Mouse (Mus musculus): Measurements from ENCODE around the gene Cbx8. TPM values are rescaled to one million over a fixed set of nuclear protein-coding genes. Genes with fewer than 3 reads are reported as not detected.

Cbx8 gene
- polyA plus RNA-seq, 1 experiment from 2014 or later: 8.5 TPM

DNA sequence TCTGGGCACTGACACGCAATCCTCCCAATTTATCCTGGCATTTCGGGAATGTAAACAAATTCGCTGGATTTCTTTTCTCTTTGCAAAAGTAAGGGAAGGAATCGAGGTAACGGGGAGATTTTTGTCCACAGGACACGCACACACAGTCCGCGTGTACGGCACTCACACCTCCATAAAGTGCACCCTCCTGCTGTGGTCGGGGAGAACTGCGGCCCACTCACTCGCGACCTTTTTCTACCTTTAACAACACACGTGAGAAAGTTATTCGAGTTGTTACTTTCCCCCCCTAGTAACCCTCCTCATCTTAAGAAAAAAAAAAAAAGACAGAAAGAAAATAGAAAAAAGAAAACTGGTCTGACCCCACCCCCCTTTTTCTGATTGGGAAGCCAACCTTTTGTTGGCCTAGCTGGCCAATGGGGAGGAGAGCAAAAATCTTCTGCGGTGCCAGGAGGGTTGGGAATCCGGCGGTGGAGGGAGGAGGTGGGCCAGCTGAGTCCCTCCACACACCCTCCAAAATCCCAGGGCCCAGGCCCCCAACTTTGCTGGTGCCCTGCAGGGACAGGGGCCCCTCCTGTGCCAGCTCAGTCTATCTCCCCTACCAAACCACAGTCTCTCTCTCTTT, 2.9 kb downstream of the Cbx8 start:
- Histone ChIP-seq H3K9me3 (replicated peaks; ENCODE audit: control insufficient read depth, low read length, poor library complexity, severe bottlenecking) (no peaks in the 10 kb centered on the region), H3K36me3 (ENCODE audit: control insufficient read depth, insufficient read depth, low read length) (0 out of 2 replicates have a peak, but pooled peaks cover 5% of the 10 kb centered on the region), H3K27ac (ENCODE audit: low read length) (no peak overlapping the region), H3K27me3 (ENCODE audit: control insufficient read depth, insufficient read depth, low read depth, low read length) (peaks cover 31% of the 10 kb centered on the region), H3K9ac (ENCODE audit: low read depth, low read length) (no peak overlapping the region), H3K4me1 (ENCODE audit: control insufficient read depth, insufficient read depth, low read length) (peaks cover 53% of the 10 kb centered on the region), H3K4me2 (ENCODE audit: low read length) (peak overlapping the region; percentile 64), H3K4me3 (ENCODE audit: low read depth, low read length) (peak overlapping the region; percentile 39)
- ATAC-seq: no peak
- 18% methylated on average over 18 of the region's 18 CpGs for WGBS

DNA sequence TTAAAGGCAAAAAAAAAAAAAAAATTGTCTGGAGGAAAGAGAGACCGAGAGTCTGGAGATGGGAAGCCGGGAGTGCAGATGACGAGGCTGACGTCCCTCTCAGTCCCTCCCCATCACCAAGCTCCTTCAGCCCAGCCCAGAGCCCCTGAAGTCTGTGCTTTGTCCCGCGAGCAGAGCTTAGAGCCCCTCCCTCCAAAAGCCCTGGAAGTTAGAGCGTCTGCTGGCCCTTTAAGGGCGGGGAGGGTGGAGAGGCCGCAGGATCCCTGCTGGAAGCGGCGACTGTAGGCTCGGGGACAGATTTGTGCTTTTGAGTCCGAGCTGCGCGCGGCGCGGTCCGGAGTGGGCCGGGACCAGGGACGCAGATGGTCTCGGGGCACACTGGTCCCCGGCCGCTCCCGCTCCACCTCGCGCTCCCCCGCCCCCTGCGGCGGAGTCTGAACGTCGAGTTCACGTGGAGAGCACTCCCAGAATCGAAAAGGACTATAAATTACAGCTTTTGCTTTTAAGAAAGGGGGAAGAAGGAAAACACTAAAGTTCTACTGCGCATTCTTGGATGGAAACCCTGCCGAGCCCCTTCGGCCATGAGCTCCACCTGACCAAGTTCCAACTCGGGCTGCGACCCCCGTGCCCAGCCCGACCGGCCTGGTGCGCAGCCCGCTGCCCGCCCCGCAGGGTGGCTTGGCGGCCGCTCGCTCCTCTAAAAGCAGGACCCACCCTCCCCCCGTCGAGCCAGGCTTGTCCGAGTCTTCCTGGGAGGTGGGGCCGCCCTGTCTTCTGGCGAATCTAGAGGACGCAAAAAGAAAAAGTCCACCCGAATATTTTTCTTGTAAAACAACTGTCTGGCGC, 3.6 kb downstream of the Cbx8 start:
- peaks cover 31% of the 10 kb centered on the region for H3K27me3 ChIP-seq (ENCODE audit: control insufficient read depth, insufficient read depth, low read depth, low read length)
- WGBS: 6% methylated on average over 57 of the region's 57 CpGs
- H3K9me3 ChIP-seq (replicated peaks; ENCODE audit: control insufficient read depth, low read length, poor library complexity, severe bottlenecking): no peaks in the 10 kb centered on the region
- H3K4me1 ChIP-seq (ENCODE audit: control insufficient read depth, insufficient read depth, low read length): peaks cover 53% of the 10 kb centered on the region
- no peak for ATAC-seq
- peak overlapping the region; percentile 64 for H3K4me2 ChIP-seq (ENCODE audit: low read length)
- H3K4me3 ChIP-seq (ENCODE audit: low read depth, low read length): peak overlapping the region; percentile 39
- H3K27ac ChIP-seq (ENCODE audit: low read length): no peak overlapping the region
- 0 out of 2 replicates have a peak, but pooled peaks cover 5% of the 10 kb centered on the region for H3K36me3 ChIP-seq (ENCODE audit: control insufficient read depth, insufficient read depth, low read length)
- H3K9ac ChIP-seq (ENCODE audit: low read depth, low read length): peak overlapping the region; percentile 55

GRCm38 (mm10) chr11:119036447-119036846, 4.3 kb downstream of the Cbx8 start:
- H3K9me3 ChIP-seq (replicated peaks; ENCODE audit: control insufficient read depth, low read length, poor library complexity, severe bottlenecking): no peaks in the 10 kb centered on the region
- H3K27me3 ChIP-seq (ENCODE audit: control insufficient read depth, insufficient read depth, low read depth, low read length): peaks cover 31% of the 10 kb centered on the region
- 0 out of 2 replicates have a peak, but pooled peaks cover 5% of the 10 kb centered on the region for H3K36me3 ChIP-seq (ENCODE audit: control insufficient read depth, insufficient read depth, low read length)
- no peak overlapping the region for H3K9ac ChIP-seq (ENCODE audit: low read depth, low read length)
- 12% methylated on average over 15 of the region's 15 CpGs for WGBS
- H3K4me3 ChIP-seq (ENCODE audit: low read depth, low read length): no peak overlapping the region
- H3K4me2 ChIP-seq (ENCODE audit: low read length): no peak overlapping the region
- ATAC-seq: no peak
- no peak overlapping the region for H3K27ac ChIP-seq (ENCODE audit: low read length)
- peaks cover 47% of the 10 kb centered on the region for H3K4me1 ChIP-seq (ENCODE audit: control insufficient read depth, insufficient read depth, low read length)

DNA sequence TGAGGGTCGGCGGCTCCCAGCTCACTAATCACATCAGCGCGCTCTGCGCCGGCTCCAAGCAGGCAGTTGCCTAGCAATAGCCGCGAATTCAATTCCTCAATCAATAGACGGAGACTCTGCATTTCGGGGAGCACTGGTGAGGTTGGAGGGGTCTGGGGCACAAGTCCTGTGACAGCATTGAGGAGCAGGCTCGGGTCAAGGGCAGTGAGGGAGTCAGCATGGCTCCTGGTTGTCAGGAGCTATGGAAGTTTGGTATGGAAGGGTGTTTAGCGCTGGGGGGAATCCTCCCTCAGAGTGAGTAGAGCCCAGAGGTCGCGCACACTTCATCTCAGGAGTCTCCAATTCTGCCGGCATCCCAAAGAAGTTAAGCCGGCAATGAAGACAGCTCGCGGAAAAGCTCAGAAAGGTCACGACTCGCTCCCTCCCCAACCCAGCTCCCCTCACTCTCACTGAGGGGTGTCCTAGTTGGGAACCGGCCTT, 5.0 kb downstream of the Cbx8 start:
- 5% methylated on average over 21 of the region's 21 CpGs for WGBS
- ATAC-seq: no peak
- peak overlapping the region; percentile 8 for H3K4me3 ChIP-seq (ENCODE audit: low read depth, low read length)

GRCm38 (mm10) chr11:119035094-119035685, 5.6 kb downstream of the Cbx8 start:
- Histone ChIP-seq H3K4me2 (ENCODE audit: low read length) (peak overlapping the region; percentile 20; the same call in 1 of the 2 replicates), H3K4me3 (ENCODE audit: low read depth, low read length) (peak overlapping the region; percentile 8), H3K9ac (ENCODE audit: low read depth, low read length) (no peak overlapping the region), H3K27ac (ENCODE audit: low read length) (no peak overlapping the region), H3K27me3 (ENCODE audit: control insufficient read depth, insufficient read depth, low read depth, low read length) (peaks cover 31% of the 10 kb centered on the region), H3K4me1 (ENCODE audit: control insufficient read depth, insufficient read depth, low read length) (peaks cover 47% of the 10 kb centered on the region), H3K36me3 (ENCODE audit: control insufficient read depth, insufficient read depth, low read length) (peaks cover 9% of the 10 kb centered on the region; the same call in 1 of the 2 replicates), H3K9me3 (replicated peaks; ENCODE audit: control insufficient read depth, low read length, poor library complexity, severe bottlenecking) (no peaks in the 10 kb centered on the region)
- no peak for ATAC-seq
- 5% methylated on average over 21 of the region's 21 CpGs for WGBS

More for the DNA sequence above, 5.0 kb downstream of the Cbx8 start:
- Histone ChIP-seq H3K9ac (ENCODE audit: low read depth, low read length) (no peak overlapping the region), H3K27ac (ENCODE audit: low read length) (no peak overlapping the region), H3K36me3 (ENCODE audit: control insufficient read depth, insufficient read depth, low read length) (0 out of 2 replicates have a peak, but pooled peaks cover 5% of the 10 kb centered on the region), H3K4me2 (ENCODE audit: low read length) (peak overlapping the region; percentile 20; the same call in 1 of the 2 replicates), H3K27me3 (ENCODE audit: control insufficient read depth, insufficient read depth, low read depth, low read length) (peaks cover 31% of the 10 kb centered on the region), H3K9me3 (replicated peaks; ENCODE audit: control insufficient read depth, low read length, poor library complexity, severe bottlenecking) (no peaks in the 10 kb centered on the region), H3K4me1 (ENCODE audit: control insufficient read depth, insufficient read depth, low read length) (peaks cover 47% of the 10 kb centered on the region)

DNA sequence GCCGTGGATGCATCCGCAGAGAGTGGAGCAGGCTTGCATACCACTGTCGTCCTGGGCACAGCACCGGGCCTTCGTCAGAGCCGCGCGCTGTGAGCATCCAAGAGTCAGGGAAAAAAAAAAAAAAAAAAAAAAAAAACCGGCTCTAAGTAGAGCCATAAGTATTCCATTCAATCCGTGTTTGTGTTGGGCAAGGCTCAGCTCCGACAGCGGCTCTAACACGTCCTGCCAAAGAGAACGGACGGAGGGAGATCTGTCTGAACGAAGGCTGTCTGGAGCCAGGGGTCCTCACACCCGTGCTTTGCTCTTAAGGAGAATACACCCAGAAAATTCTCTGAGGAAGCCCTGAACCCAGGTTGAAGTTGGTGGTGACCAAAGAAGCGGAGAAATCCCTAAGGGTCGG, 6.1 kb downstream of the Cbx8 start:
- Histone ChIP-seq H3K36me3 (ENCODE audit: control insufficient read depth, insufficient read depth, low read length) (peaks cover 9% of the 10 kb centered on the region; the same call in 1 of the 2 replicates), H3K9ac (ENCODE audit: low read depth, low read length) (no peak overlapping the region), H3K9me3 (replicated peaks; ENCODE audit: control insufficient read depth, low read length, poor library complexity, severe bottlenecking) (no peaks in the 10 kb centered on the region), H3K4me3 (ENCODE audit: low read depth, low read length) (no peak overlapping the region), H3K27me3 (ENCODE audit: control insufficient read depth, insufficient read depth, low read depth, low read length) (peaks cover 31% of the 10 kb centered on the region), H3K4me1 (ENCODE audit: control insufficient read depth, insufficient read depth, low read length) (peaks cover 43% of the 10 kb centered on the region), H3K4me2 (ENCODE audit: low read length) (peak overlapping the region; percentile 32; the same call in 1 of the 2 replicates), H3K27ac (ENCODE audit: low read length) (no peak overlapping the region)
- no peak for ATAC-seq
- WGBS: 13% methylated on average over 19 of the region's 19 CpGs

GRCm38 (mm10) chr11:119033874-119034558, 6.8 kb downstream of the Cbx8 start:
- WGBS: 3% methylated on average over 26 of the region's 26 CpGs
- no peak overlapping the region for H3K27ac ChIP-seq (ENCODE audit: low read length)
- peak overlapping the region; percentile 32; the same call in 1 of the 2 replicates for H3K4me2 ChIP-seq (ENCODE audit: low read length)
- no peak overlapping the region for H3K9ac ChIP-seq (ENCODE audit: low read depth, low read length)
- peaks cover 29% of the 10 kb centered on the region for H3K27me3 ChIP-seq (ENCODE audit: control insufficient read depth, insufficient read depth, low read depth, low read length)
- peaks cover 8% of the 10 kb centered on the region; the same call in 1 of the 2 replicates for H3K36me3 ChIP-seq (ENCODE audit: control insufficient read depth, insufficient read depth, low read length)
- H3K4me1 ChIP-seq (ENCODE audit: control insufficient read depth, insufficient read depth, low read length): peaks cover 37% of the 10 kb centered on the region
- 0 out of 2 replicates have a peak, but pooled peaks have one; percentile 12 for ATAC-seq
- H3K9me3 ChIP-seq (replicated peaks; ENCODE audit: control insufficient read depth, low read length, poor library complexity, severe bottlenecking): no peaks in the 10 kb centered on the region
- no peak overlapping the region for H3K4me3 ChIP-seq (ENCODE audit: low read depth, low read length)

DNA sequence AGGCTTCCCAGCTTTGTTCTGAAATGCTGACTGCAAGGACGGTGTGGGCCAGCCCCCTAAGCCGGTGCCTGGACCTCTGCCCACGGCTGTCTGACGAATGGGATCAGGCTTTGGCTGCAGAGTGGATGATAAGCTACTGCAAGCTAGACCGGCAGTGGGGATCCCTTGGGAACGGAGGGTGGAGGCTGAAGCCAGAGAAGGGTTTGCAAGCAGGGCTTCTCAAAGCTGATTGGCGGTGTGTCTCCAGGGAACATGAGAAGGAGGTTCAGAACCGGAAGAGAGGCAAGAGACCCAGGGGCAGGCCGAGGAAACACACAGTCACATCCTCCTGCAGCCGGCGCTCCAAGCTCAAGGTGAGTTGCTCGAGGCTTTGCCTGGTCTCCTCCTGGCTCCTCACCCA, 14.6 kb downstream of the Cbx8 start:
- 40% methylated on average over 12 of the region's 12 CpGs for WGBS
- ATAC-seq: no peak
- no peaks in the 10 kb centered on the region for H3K27me3 ChIP-seq (ENCODE audit: control insufficient read depth, insufficient read depth, low read depth, low read length)
- H3K27ac ChIP-seq (ENCODE audit: low read length): no peak overlapping the region
- H3K36me3 ChIP-seq (ENCODE audit: control insufficient read depth, insufficient read depth, low read length): peaks cover 24% of the 10 kb centered on the region
- no peaks in the 10 kb centered on the region for H3K9me3 ChIP-seq (replicated peaks; ENCODE audit: control insufficient read depth, low read length, poor library complexity, severe bottlenecking)
- no peak overlapping the region for H3K4me3 ChIP-seq (ENCODE audit: low read depth, low read length)
- peaks cover 40% of the 10 kb centered on the region for H3K4me1 ChIP-seq (ENCODE audit: control insufficient read depth, insufficient read depth, low read length)
- peak overlapping the region; percentile 44 for H3K9ac ChIP-seq (ENCODE audit: low read depth, low read length)
- H3K4me2 ChIP-seq (ENCODE audit: low read length): peak overlapping the region; percentile 97
